Mouse (Mus musculus) CH12F3 (cell line): ENCODE data around the gene March4.

ENCODE experiments used
- in situ Hi-C: fragments of 300-500 bp; cut with MboI; formaldehyde crosslinking; loops from 2 replicates; pipeline ENCODE4 v1.14.3; 2020; ENCODE audit warnings: low sequenced_read_pairs

March4 gene

DNA sequence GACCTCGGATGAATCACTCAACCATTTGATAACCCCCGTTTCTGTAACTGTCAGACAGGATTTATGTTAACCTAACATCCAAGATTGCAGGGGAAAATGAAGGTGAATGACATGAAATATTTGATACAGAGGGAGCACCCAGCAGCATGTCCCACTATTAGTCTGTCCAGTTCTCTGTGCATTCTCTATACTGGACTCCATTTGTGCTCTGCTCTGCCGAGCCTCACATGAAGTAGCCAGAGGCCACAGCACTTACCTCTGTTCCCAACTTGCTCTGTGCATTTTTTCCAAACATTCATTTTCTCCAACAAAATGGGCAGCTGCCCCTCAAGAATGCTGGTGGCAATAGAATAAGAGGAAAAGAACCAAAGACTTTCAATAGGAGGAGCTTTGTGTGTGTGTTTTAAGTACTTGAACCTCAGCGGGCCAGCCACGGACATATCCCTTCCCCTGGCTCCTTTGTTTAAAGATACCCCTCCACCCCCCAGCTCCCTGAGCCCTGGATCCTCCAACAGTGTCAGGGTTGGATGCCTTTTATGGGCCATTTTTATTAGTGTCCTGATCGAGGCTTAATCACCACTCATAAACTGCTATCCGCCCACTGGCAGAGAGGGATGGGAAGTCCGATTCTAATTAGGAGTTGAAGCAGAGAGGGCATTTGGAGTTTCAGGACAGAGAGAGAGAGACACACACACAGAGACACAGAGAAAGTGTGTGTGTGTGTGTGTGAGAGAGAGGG lies 135.2 kb downstream of the March4 start:
- in situ Hi-C loops, result no loop called here

DNA sequence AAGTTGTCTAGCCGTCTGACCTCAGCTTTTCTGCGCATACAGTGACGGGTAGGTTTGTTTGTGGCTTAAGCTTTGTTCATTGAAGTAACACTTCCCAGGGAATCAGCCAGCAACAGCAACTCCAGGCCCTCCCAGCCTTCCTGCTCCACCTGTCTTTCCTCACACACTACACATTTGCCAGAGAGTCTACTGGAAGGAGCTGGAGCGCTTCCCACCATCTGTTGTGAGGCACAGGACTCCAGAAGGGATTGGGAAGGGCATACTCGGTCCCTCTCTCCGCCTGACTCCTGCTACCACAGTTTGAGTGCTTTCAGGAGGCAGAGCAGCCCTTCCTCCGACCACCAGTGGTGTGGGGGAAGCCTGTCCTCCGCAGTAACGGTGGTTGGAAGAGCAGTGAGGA lies 136.1 kb downstream of the March4 start:
- in situ Hi-C loops, result no loop called here

DNA sequence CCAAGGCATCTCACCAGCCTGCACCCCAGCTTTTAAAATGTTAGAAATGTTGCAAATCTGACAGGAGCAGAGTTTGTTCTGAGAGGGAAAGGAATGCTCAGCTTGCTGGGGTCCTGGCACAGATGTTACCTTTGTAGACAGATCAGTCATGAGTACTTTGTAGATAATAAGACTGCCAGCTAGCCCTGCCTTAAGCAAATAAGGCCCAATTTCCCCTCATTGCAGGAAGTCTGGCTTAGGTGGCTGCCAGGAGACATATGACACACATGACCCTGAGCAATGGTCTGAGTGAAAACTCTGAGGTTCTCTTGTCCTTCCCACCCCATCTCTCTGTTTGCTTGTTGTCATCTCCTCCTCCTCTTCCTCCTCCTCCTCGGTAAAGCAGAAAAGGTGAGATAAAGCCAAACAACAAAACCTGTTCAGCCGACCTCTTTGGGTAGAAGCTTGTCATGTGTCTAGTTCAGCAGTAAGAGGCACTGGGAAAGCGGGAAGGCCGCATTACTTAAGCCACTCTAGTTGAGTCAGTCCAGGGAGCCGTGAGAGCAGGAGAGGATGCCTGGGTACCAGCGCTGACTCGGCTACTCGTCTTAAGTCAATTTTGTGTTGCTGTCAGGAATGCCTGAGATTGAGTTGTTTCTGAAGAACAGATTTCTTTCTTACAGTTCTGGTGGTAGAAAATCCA lies 136.9 kb downstream of the March4 start:
- in situ Hi-C loops, result no loop called here

DNA sequence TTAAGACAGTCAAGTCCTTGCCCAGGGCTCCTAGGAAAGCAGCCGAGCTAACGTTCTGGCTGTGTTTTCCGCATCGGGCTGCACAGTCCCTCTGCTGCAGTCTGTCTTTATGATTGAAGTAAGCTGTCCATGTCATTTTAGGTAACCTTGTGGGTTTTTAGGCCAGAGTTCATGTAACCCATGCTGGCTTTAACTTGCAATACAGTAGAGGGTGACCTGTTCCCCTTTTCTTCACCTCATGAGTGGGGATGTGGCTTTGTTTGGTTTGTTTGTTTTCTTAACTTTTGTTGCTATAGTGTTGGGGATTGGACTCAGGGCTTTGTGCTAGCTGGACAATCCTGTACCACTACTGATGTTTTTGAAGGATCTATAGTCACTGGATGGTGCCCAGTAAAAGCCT lies 146.3 kb downstream of the March4 start:
- in situ Hi-C loops, result no loop called here

DNA sequence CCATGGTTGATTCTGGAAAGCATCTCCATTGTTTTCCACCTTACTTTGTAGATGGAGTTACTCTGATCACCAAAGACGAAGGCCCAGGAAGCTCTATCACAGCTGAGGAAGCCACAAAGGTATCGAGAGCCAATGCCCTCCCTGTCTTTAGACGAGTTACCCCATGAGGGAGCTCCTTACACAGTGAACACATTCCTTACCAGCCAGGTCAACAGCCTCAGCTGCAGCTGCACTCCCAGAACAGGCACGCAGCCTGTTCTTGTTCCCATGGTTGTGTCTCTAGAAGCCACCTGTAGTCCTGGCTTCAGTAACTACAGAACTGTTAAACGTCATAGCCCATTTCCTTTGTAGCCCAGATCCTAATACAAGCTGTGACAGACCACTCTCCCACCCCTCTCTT lies 153.1 kb downstream of the March4 start:
- in situ Hi-C loops, result no loop called here

DNA sequence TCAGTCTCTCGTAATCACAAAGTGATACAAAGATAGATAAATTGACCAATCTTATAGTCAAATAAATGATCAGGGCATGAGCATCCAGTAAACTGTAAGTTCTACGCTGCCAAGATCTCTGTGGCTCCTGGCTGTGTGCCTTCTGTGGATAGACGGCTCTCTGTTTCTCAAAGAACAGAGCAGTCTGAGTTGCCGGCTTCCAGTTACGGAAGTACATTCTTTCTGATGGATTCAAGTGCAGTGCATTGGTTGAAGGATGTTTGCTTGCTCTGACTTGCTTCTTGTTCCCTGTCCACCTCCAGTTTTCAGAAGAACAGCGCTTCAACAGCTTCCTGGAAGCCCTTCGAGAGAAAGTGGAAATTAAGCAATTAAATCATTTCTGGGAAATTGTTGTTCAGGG lies 153.7 kb downstream of the March4 start:
- in situ Hi-C loops, result no loop called here

DNA sequence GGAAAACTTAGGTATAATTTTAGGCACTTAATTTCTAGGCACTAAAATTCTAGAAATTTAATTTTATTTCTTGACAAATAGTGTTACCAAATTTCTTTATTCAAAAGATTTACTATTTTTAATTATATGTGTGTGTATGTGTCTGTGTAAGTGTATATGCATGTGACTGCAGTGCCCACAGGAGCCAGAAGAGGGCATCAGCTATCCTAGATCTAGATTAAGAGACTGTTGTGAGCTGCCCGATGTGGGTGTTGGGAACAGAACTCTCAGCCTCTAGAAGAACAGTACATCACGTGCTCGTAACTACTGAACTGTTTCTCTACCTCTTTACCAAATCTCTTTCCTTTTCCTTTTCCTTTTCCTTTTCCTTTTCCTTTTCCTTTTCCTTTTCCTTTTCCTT lies 156.2 kb downstream of the March4 start:
- in situ Hi-C loops, result no loop called here

DNA sequence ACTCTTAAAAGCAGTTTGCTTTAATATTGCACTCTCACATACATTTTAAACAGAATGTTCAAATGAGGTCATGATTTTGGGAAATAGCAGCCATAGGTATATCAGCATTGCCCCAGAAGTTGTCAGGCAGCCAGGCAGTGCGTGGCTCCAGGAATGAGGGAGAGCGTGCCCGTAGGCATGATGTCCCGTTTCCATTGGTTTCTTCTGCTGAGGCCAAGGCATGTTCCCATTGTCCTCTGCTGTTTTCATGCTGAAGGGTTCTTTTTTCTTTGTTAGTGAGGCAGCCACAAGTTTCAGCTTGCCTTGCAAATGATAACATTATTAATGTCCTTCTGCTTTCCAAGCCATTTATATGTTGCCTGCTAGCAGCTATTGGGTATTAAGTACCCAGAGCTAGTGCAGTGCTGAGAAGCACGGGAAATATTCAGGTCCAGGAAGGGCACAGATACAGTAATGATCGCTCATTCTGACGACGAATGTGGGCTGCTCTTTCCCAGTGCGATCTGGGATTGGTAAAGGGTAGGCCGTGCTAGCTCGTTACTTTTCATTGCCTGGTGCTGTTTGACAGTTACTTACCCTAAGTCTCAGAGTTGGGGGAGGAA lies 156.9 kb downstream of the March4 start:
- in situ Hi-C loops, result no loop called here

DNA sequence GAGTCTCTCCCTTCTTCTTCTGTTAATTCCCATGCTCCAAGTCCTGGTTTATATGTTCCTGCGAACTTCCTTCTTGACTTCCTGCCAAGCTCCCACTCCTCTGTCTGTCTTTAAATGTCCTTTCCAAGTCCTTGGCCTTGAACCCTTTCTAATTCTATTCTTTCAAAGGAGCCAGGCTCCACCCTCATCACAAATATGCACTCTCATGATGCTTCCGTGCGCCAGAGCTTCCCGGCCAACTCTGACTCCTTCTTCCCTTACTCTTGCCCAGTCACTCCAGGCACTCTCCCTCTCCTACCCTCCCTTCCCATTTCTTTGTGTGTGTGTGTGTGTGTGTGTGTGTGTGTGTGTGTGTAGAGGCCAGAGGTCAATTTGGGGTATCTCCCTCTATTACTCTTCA lies 158.6 kb downstream of the March4 start:
- in situ Hi-C loops, result no loop called here
